Mouse (Mus musculus) erythroblast, embryonic 14.5 days (primary cell): ENCODE data around the gene St7. TPM values are rescaled to one million over a fixed set of nuclear protein-coding genes. Genes with fewer than 3 reads are reported as not detected.

Experiments used
- H3K27me3 ChIP-seq: 2 replicates; pipeline ENCODE4 v1.6.1; 2012; ENCODE audit warnings: inconsistent platforms; ENCODE audit not compliant: control insufficient read depth
- H3K36me3 ChIP-seq: 2 replicates; pipeline ENCODE4 v1.6.1; 2012; ENCODE audit warnings: mild to moderate bottlenecking, inconsistent platforms; ENCODE audit not compliant: control insufficient read depth
- H3K4me1 ChIP-seq: 2 replicates; pipeline ENCODE4 v1.6.1; 2012; ENCODE audit warnings: inconsistent platforms; ENCODE audit not compliant: control insufficient read depth
- H3K4me3 ChIP-seq: replicated peaks from 2 replicates; pipeline ENCODE3; 2012; ENCODE audit warnings: moderate library complexity, mild to moderate bottlenecking, inconsistent platforms
- H3K9me3 ChIP-seq: 2 replicates; pipeline ENCODE4 v1.6.1; 2012; ENCODE audit warnings: low read length, inconsistent platforms, mixed read lengths; ENCODE audit not compliant: control insufficient read depth
- GATA1 ChIP-seq: IDR thresholded peaks from 2 replicates; pipeline ENCODE4 v1.6.1; 2012; ENCODE audit warnings: low read length, inconsistent platforms, mixed read lengths
- TAL1 ChIP-seq: IDR thresholded peaks from 3 replicates; pipeline ENCODE4 v1.6.1; 2012; ENCODE audit warnings: low read length, inconsistent platforms, mixed read lengths
- polyA plus RNA-seq: library from polyadenylated mRNA; stranded (reverse); fragments of >175 nt; gene quantifications from 2 replicates; pipeline ENCODE4 v1.2.3, GENCODE M21; 2012

St7 gene
- polyA plus RNA-seq, 1 experiment = 0.85 TPM

DNA sequence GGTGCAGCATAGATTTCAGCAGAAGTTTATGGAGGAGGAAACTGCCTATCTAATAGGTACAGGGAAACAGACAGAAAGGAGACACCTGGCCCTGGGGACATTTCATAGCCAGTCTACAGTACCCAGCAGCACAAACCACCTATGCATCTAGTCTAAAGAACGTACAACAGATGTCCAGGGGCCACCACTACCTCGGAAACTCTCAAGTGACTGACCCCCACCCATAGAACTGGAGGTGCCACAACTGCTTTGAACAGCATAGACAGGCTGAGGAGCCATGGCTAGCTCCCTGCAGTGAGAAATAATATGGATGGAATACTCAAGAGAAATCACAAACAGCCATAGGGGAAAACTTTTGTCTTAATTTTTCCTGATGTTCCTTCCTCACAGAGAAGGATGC, 220.1 kb downstream of the St7 start:
- H3K4me3 ChIP-seq = no peak overlapping the region
- H3K9me3 ChIP-seq = no peaks in the 10 kb centered on the region
- peaks cover 11% of the 10 kb centered on the region for H3K36me3 ChIP-seq
- H3K4me1 ChIP-seq = no peaks in the 10 kb centered on the region
- TF ChIP-seq TAL1 (no peak), GATA1 (no peak)
- H3K27me3 ChIP-seq = no peaks in the 10 kb centered on the region

DNA sequence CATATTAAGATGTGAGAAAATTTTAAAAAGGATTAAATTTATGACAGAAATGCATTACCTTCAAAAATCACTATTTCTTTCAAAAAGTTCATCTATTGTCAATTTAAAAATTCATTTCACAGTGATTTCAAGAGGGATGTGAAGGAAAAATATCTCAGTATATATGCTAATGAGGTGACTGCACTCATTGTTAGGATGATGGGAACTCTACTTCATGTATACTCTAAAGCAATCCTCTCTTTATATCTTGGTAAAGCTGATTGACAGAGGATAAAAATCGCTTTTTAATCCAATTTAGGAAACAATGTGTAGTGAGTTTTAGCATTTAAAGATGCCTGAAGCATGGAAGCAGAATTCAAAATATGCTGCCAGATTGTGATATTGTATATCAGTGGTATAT, 220.6 kb downstream of the St7 start:
- H3K27me3 ChIP-seq = no peaks in the 10 kb centered on the region
- H3K4me3 ChIP-seq = no peak overlapping the region
- no peak for TF ChIP-seq GATA1
- no peak for TF ChIP-seq TAL1
- no peaks in the 10 kb centered on the region for H3K9me3 ChIP-seq
- peaks cover 11% of the 10 kb centered on the region for H3K36me3 ChIP-seq
- no peaks in the 10 kb centered on the region for H3K4me1 ChIP-seq

DNA sequence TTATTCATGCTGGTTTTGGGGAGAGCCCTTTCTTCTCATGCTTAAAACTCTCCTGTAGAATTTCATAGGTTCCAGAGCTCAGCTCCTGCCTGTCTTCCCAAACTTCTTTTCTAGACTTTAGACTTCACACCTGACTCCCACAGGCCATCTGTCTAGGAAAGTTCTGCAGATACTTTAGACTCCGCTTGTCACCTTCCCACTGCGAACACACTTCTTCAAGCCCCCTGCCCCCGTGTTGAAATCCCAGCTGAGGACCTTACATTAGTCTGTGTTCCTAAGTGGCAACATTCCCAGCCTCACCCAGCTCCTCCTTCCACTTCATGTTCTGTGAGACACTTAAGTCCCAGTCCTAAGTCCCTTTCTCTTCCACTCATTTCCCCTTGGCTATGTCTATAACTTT, 221.6 kb downstream of the St7 start:
- Histone ChIP-seq H3K4me1 (no peaks in the 10 kb centered on the region), H3K27me3 (no peaks in the 10 kb centered on the region), H3K9me3 (no peaks in the 10 kb centered on the region), H3K36me3 (peaks cover 8% of the 10 kb centered on the region), H3K4me3 (no peak overlapping the region)
- TF ChIP-seq GATA1 (no peak), TAL1 (no peak)

DNA sequence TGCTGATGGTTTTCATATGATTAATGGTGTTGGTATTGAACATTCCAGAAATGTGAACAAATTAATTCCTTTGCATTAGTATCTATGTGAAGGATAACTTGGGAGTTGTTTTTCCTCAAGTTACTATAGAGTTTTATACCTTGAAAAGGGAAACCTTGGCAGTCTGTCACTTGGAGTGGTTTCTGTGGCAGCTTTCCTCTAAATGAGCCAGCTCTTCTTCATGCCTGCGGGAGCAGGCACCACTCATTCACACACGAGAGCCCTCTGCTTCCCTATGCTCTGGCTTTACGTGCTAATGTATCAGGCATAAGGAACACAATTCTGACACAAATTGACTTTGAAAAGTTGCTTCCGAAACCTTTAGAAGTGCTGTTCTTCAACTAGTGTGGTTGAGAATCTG, 224.5 kb downstream of the St7 start:
- Histone ChIP-seq H3K9me3 (no peaks in the 10 kb centered on the region), H3K4me3 (no peak overlapping the region), H3K27me3 (no peaks in the 10 kb centered on the region), H3K36me3 (peaks cover 10% of the 10 kb centered on the region), H3K4me1 (no peaks in the 10 kb centered on the region)
- no peak for TF ChIP-seq GATA1

DNA sequence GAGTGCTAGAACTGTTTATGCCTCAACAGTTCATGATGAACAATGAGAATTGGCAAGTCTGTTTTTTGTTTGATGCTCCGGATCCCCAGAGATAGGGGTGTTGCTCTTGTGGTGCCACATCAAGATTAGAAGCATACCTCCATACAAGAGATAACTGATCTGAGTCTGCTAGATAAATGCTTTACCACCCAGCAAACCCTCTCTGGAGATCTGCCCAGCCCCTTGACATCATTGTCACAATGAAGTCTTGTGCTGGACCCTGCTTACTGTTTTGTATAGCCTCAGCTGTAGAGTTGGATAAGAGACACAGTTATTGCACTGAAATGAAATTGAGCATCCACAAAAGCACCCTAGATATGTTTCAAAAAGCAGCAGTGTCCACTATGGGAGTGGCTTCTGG, 229.4 kb downstream of the St7 start:
- Histone ChIP-seq H3K36me3 (peaks cover 18% of the 10 kb centered on the region), H3K4me1 (no peaks in the 10 kb centered on the region), H3K9me3 (no peaks in the 10 kb centered on the region), H3K27me3 (no peaks in the 10 kb centered on the region), H3K4me3 (no peak overlapping the region)
- TF ChIP-seq GATA1 = no peak
- TF ChIP-seq TAL1 = no peak

DNA sequence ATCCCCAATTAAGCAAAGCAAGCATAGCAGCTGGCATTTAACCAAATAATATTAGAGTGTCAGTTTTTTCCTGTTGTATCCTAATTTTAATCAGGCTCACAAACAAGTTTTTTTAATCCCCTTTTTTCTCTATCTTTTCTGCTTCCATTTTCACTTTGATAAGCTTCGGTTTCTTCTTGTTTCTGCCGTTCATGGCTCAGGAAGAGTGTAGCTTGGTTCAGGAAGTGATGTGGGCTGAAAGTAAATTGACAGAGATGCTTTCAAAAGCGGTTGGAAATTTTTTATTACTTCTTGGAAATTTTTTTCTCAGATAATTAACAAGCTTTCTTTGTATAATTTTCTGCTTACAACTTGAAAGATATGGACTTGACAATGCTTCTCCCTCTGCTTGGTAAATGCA, 230.2 kb downstream of the St7 start:
- H3K4me3 ChIP-seq = no peak overlapping the region
- TF ChIP-seq TAL1 = no peak
- no peak for TF ChIP-seq GATA1

DNA sequence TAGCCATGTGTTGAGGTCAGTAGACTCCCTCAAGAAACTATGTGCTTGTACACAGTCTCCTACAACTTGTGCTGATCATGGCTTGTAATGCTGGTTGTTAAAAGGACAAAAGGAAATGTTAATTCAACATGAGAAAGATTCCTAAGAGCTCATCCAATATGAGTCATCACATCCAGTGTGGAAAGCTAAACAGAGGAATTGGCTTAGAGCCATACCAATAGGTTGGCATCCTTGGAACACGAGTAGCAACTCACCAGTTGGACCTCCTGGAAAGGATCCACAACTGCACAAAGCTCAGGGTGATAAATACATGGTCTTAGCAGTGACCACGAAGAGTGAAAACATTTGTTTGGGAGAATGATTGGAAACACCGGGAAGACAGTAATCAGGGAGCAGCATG, 230.6 kb downstream of the St7 start:
- TF ChIP-seq TAL1 (no peak), GATA1 (no peak)
- Histone ChIP-seq H3K4me3 (no peak overlapping the region), H3K36me3 (peaks cover 18% of the 10 kb centered on the region), H3K27me3 (no peaks in the 10 kb centered on the region), H3K9me3 (no peaks in the 10 kb centered on the region), H3K4me1 (no peaks in the 10 kb centered on the region)

More for the DNA sequence above, 230.2 kb downstream of the St7 start:
- Histone ChIP-seq H3K36me3 (peaks cover 18% of the 10 kb centered on the region), H3K4me1 (no peaks in the 10 kb centered on the region), H3K9me3 (no peaks in the 10 kb centered on the region), H3K27me3 (no peaks in the 10 kb centered on the region)

DNA sequence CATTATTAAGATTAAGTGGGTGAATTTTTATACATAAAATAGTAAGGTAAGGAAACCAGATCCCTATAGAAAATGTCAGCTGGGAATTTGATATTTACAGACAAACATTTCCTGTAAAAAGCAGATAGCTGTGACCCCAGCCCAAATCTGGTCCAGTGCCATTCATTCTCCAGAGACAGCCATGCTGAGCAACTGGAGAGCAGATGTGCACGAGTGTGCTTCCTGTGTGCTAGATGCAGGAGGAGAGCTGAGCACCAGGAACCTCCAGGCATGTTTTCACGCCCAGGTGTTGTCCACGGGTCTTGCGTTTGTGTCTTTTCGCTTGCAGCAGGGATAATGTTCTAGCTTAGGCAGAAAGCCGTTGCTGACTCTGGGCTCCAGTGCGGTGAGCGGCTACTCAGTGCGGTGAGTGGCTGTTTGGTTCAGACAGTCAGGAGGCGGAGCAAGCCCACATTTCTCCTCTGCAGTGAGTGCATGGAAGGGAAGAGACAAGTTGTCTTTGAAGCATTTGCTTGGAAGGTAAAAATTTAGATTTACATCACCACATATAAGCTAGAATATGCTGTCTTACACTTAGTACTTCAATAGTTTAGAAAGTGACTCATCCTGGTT, 231.3 kb downstream of the St7 start:
- Histone ChIP-seq H3K27me3 (no peaks in the 10 kb centered on the region), H3K4me1 (no peaks in the 10 kb centered on the region), H3K36me3 (peaks cover 18% of the 10 kb centered on the region), H3K9me3 (no peaks in the 10 kb centered on the region), H3K4me3 (no peak overlapping the region)
- TF ChIP-seq GATA1 = no peak
- no peak for TF ChIP-seq TAL1

DNA sequence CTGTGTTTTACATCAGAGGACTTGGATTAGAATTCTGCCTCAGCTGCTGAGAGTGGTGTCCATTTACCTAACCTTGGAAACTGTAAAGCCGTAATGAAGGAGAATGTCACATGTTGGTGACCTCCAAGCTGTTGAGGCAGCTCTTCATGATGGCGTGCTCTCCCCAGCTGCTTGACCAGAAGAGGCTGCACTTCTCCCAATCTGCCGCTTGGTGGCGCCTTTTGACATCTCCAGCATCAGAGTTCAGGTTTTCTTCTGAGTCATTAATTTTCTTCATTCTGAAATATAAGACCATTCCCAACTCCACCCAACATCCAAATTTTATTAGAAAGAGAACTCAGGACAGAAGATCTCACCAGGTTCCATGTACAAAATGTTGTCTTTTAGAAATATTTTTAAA, 232.5 kb downstream of the St7 start:
- peaks cover 18% of the 10 kb centered on the region for H3K36me3 ChIP-seq
- TF ChIP-seq GATA1 = no peak
- no peak for TF ChIP-seq TAL1
- H3K4me1 ChIP-seq = no peaks in the 10 kb centered on the region
- H3K27me3 ChIP-seq = no peaks in the 10 kb centered on the region
- no peak overlapping the region for H3K4me3 ChIP-seq
- no peaks in the 10 kb centered on the region for H3K9me3 ChIP-seq

DNA sequence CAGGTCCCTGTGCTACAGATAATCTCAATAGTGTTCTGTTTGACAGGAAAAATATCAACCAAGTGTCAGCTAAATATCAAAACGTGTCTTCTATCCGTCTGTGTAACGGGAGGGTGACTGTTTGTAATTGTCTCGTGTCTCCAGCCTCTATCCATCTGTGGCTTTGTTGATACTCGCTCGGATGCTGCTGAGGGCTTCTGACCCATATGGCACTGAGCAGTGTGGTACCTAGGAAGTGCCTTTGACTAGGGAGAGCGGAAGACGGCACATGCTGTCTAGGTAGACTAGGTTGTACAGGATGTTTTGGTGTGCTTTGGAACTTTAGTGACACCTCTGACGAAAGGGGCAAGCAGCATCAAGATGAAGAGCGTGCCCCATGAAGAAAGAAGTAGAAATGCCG, 235.0 kb downstream of the St7 start:
- H3K4me1 ChIP-seq = no peaks in the 10 kb centered on the region
- H3K27me3 ChIP-seq = no peaks in the 10 kb centered on the region
- H3K36me3 ChIP-seq = peaks cover 12% of the 10 kb centered on the region
- H3K9me3 ChIP-seq = no peaks in the 10 kb centered on the region
- no peak overlapping the region for H3K4me3 ChIP-seq
- TF ChIP-seq TAL1 (no peak), GATA1 (no peak)
